Mouse (Mus musculus): ENCODE data around the gene Rims3.
A peak's percentile ranks its signal among the peaks of the same experiment; 100 is the strongest.

Gene Rims3

DNA sequence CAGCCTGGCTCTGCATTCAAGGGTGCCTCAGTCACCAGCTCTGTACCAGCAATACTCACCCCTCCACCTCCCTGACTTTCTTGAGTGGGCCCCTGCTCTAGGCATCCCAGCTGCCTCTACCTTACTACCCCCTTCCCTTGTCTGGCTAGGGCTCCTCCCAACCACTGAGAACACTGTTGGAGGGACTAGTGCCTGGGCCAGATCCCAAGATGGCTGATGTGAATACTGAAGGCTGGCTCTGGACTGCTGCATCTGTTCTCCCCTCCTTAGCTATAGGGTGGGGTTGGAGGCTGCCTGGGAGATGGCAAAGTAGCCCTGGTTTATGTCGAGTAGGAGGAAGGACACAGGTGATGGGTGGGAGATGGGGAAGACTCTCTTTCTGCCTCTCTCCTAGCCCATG is 37.9 kb downstream of the Rims3 start:
- DNase-seq (ENCODE audit: low spot score in 2 of 2), result no peak

GRCm38 (mm10) chr4:120893656-120894401 is 39.2 kb downstream of the Rims3 start:
- no peak for DNase-seq (ENCODE audit: low spot score in 2 of 2)

DNA sequence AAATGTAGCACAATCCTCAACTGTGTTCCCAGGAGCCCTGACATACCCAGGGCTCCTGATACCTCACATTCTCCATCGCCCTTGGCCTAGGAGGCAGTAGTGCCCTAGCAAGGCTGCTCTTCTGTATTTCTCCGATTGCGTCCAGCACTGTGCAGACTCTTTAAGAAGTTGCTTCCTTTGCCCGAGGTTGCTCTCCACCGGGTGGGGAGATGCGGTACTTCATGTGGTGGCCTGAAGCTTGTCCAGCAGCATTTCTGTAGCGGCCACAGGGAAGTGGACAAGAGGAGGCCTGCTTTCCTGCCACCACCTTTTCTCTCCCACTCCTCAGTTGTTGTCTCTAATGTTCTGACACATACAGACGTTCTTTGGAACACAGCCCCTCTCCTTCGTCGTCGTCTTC is 40.0 kb downstream of the Rims3 start:
- DNase-seq (ENCODE audit: low spot score in 2 of 2), result no peak

- no peak for DNase-seq (ENCODE audit: low spot score in 2 of 2)
These were observed 40.6 kb downstream of the Rims3 start for GRCm38 (mm10) chr4:120895226-120895625.

GRCm38 (mm10) chr4:120895810-120896584 is 41.4 kb downstream of the Rims3 start:
- DNase-seq (ENCODE audit: low spot score in 2 of 2), result no peak

DNA sequence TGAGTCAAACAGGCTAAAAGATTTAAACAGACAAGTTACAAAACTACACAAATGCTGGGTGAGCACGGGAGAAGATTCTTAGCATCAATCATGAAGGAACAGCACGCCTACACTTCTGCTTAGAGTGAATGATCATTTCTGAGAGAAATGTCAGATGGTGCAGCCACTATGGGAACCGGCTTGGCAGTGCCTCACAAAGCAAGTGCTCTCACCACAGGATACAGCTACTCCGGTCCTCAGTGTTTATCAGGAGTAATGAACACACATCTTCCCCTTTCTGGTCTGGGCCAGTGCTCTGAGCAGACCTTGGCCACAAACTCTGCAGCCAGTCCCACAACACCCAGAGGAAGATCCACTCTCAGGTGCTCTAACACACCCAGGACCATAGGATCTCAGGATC is 49.9 kb downstream of the Rims3 start:
- no peak for DNase-seq (ENCODE audit: low spot score in 2 of 2)

- DNase-seq (ENCODE audit: low spot score in 2 of 2), result no peak
These were observed 51.0 kb downstream of the Rims3 start for GRCm38 (mm10) chr4:120905644-120906043.

DNA sequence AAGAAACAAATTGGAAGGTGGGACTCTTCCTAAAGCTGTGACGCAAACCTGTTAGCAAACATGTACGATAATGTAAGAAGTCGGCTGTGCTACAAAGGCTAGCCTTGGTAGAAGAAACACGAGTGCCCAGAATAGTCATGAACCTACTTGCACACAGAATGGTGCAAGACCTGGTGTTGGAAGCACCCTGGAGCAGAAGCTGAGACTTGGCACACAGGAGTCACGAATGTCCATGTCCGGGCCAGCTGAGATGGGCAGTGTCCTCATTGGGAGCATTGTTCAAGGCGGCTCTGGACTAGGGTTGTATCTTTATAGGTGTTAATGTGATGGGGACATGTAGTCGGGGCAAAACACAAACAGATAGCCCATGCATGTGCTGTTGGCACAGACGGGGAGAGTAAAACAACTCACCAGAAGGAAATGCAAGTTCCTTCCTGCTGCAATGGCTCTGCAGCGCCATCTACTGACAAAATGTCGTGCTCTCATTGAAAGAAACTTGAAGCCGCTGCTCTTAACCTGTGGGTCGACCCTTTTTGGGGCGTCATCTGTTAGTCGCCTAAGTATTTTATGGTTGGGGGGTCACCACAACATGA is 55.0 kb downstream of the Rims3 start:
- peak in 1 of 2 experiments; percentile 15 for DNase-seq (ENCODE audit: low spot score in 2 of 2)

GRCm38 (mm10) chr4:120911086-120911485 is 56.5 kb downstream of the Rims3 start:
- peak in 1 of 2 experiments; percentile 11 for DNase-seq (ENCODE audit: low spot score in 2 of 2)

DNA sequence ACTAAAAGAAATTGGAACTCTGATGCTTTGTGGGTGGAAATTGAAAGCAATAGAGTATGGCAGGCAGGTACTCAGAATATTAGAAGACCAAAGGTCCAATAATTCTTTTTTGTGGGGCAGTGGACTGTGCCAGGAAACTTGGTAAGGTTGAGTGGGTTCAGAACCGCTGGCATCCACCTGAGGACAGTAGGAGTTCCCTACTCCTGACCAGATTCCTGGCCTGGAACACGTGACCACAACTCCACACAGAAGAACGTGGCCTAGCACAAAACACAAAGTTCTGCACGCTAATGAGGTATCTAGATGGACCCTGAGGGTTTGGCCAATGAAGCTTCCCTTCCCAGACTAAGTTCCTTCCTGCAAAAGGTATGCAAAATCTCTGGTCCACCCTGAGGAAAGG is 58.2 kb downstream of the Rims3 start:
- no peak for DNase-seq (ENCODE audit: low spot score in 2 of 2)

GRCm38 (mm10) chr4:120913443-120913842 is 58.8 kb downstream of the Rims3 start:
- no peak for DNase-seq (ENCODE audit: low spot score in 2 of 2)

- DNase-seq (ENCODE audit: low spot score in 2 of 2), result no peak
These were observed 59.2 kb downstream of the Rims3 start for GRCm38 (mm10) chr4:120913861-120914260.

- DNase-seq (ENCODE audit: low spot score in 2 of 2), result no peak
These were observed 59.9 kb downstream of the Rims3 start for GRCm38 (mm10) chr4:120914501-120914900.

DNA sequence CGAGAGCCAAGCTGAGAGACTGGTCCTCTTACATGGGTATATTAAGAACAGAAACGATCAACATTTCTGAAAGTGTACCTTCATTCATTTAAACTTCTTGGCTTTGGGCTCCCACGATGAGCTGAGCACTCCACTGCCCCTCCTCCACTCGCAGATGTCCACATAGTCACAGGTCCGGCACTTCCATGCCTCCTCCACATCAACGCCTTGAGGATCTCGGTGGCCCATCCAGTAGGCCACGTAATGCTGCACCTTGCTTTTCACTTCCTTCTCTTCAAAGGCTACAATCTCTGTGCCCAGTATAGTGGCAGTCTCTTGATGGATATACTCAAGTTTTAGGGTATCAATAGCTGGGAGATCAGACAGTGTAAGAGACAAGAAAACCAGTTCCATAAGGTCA is 66.8 kb downstream of the Rims3 start:
- no peak for DNase-seq (ENCODE audit: low spot score in 2 of 2)

DNA sequence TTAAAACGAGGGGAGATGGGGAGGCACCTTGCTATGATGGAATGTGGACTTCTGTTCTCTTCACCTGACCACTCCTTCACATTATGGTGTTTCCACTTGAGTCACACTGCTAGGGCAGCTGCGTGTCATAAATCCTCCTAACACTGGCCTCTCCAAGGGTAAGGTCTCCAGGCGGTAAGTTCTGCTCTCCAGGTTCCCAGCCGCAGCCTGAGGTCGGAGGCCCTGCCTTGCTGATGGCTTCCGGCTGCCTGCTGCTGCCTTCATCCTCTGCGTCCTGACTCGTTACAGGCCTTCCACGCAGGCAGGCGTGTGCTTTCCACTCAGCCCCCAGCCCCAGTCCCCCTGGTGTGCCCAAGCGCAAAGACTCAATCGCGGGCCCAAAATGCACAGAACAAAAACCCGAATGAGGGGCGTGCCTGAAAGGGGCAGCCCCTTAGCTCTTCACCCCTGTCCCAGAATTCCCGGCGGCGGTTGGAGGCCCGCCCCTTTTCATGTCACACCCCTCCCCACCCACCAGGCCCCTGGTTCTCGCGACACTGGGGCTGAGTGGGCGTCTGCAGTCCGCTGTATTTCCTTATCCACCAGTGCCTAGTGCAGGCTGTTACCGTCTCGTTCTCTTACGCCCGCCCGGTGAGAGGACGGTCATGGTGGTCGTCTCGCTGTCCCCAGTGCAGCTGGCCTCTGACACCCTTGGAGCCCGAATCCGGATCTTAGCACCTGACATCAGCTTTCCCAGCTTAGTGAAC is 70.1 kb downstream of the Rims3 start, which contains the start of gene Exo5:
TSS of gene Exo5 (minus strand) at position 464 of the 746 bp plus-strand sequence.
- peak; percentile 89 to 91 for DNase-seq (ENCODE audit: low spot score in 2 of 2)

- DNase-seq (ENCODE audit: low spot score in 2 of 2), result peak; percentile 20 to 27
These were observed 70.8 kb downstream of the Rims3 start for GRCm38 (mm10) chr4:120925386-120925785.

DNA sequence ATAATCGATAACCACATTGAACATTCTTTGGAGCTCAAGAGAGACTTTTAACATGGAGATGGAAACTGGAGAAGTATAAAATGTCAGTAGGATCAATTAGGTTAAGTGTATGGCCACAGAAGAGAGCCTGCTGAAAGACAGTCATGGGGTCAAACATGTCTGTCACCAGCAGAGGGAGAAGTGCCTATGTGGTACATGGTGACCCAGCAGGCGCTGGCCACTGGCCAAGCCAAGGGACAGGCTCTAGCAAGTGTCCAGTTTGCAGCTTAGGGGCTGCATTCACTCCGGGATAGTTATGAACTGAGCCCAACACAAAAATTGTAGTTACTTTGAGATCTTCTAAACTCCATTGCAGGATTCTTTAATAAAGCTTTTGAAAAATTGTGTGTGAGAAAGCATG is 74.1 kb downstream of the Rims3 start:
- no peak for DNase-seq (ENCODE audit: low spot score in 2 of 2)

- no peak for DNase-seq (ENCODE audit: low spot score in 2 of 2)
These were observed 76.1 kb downstream of the Rims3 start for GRCm38 (mm10) chr4:120930736-120931135.

GRCm38 (mm10) chr4:120935006-120935405 is 80.4 kb downstream of the Rims3 start:
- no peak for DNase-seq (ENCODE audit: low spot score in 2 of 2)

All from heart, adult 9 months (tissue).